Mouse (Mus musculus) ES-E14 (cell line): ENCODE measurements around the gene Srgn. TPM values are rescaled to one million over a fixed set of nuclear protein-coding genes. Genes with fewer than 3 reads are reported as not detected.
"Not testable (repeated sequence)": the region's sequence is repeated elsewhere in the genome, so short reads cannot be mapped to it uniquely, and the experiment has no call there.

Experiments
- DNase-seq: peaks from one replicate; pipeline ENCODE4 v3.0.0-alpha.2; 2013; ENCODE audit warnings: low read depth, low spot score
- H3K27ac ChIP-seq: 2 replicates; pipeline ENCODE4 v1.5.1; 2012; ENCODE audit warnings: low read depth, mild to moderate bottlenecking, low read length, moderate library complexity, mixed read lengths; ENCODE audit not compliant: poor library complexity, insufficient read depth, severe bottlenecking
- H3K36me3 ChIP-seq: 2 replicates; pipeline ENCODE4 v1.6.1; 2012; ENCODE audit warnings: mild to moderate bottlenecking, low read length, moderate library complexity, mixed read lengths; ENCODE audit not compliant: control insufficient read depth, poor library complexity, insufficient read depth, severe bottlenecking
- H3K4me1 ChIP-seq, 2 experiments: fragments of 150-350 bp in 1 of 2; sonication (generic) in 1 of 2; 2 replicates each; pipeline ENCODE4 v1.6.1; 2012; ENCODE audit warnings: low read length in 2 of 2, mild to moderate bottlenecking in 1 of 2, mixed read lengths in 1 of 2; ENCODE audit not compliant: control insufficient read depth in 2 of 2, insufficient read depth in 2 of 2, poor library complexity in 1 of 2
- H3K4me3 ChIP-seq, 2 experiments: fragments of 150-350 bp in 1 of 2; sonication (generic) in 1 of 2; 2 replicates each; pipeline ENCODE4 v1.5.1; 2012; ENCODE audit warnings: low read length in 2 of 2, low read depth in 1 of 2, mild to moderate bottlenecking in 1 of 2, mixed read lengths in 1 of 2; ENCODE audit not compliant: insufficient read depth in 1 of 2, poor library complexity in 1 of 2, severe bottlenecking in 1 of 2
- H3K9ac ChIP-seq: 2 replicates; pipeline ENCODE4 v1.6.1; 2012; ENCODE audit warnings: low read depth, mild to moderate bottlenecking, low read length, mixed read lengths; ENCODE audit not compliant: poor library complexity, insufficient read depth, severe bottlenecking
- H3K9me3 ChIP-seq: fragments of 150-350 bp; sonication (generic); 2 replicates; pipeline ENCODE4 v1.6.1; 2012; ENCODE audit warnings: low read depth, mild to moderate bottlenecking, low read length; ENCODE audit not compliant: control insufficient read depth, insufficient read depth
- CHD2 ChIP-seq: IDR thresholded peaks from 2 replicates; pipeline ENCODE4 v1.6.1; 2014; ENCODE audit warnings: mild to moderate bottlenecking, low read depth, low read length, inconsistent platforms
- HCFC1 ChIP-seq: IDR thresholded peaks from 2 replicates; pipeline ENCODE4 v1.6.1; 2012; ENCODE audit warnings: low read length, inconsistent platforms, borderline replicate concordance; ENCODE audit not compliant: insufficient read depth
- MAFK ChIP-seq: IDR thresholded peaks from 2 replicates; pipeline ENCODE4 v1.6.1; 2014; ENCODE audit warnings: mild to moderate bottlenecking, low read depth, low read length, inconsistent platforms; ENCODE audit not compliant: insufficient read depth
- ZC3H11A ChIP-seq: IDR thresholded peaks from 2 replicates; pipeline ENCODE4 v1.6.1; 2012; ENCODE audit warnings: low read depth, mild to moderate bottlenecking, inconsistent platforms, low read length, borderline replicate concordance
- ZNF384 ChIP-seq: IDR thresholded peaks from 2 replicates; pipeline ENCODE4 v1.6.1; 2012; ENCODE audit warnings: low read depth, low read length, inconsistent platforms
- in situ Hi-C, 2 experiments: fragments of 600-800 bp; cut with MboI; formaldehyde crosslinking; loops; one replicate each; pipeline ENCODE4 v1.15.1; 2025; ENCODE audit warnings: low sequenced_read_pairs in 2 of 2, inconsistent platforms in 1 of 2; ENCODE audit not compliant: unreplicated experiment in 2 of 2
- total RNA-seq: library from RNA; depleted of rRNA; stranded (reverse); fragments of 300-350 nt; gene quantifications from 2 replicates; pipeline ENCODE4 v1.2.3, GENCODE M21; 2012

Srgn gene
- total RNA-seq, 1 experiment = 33.6 TPM

DNA sequence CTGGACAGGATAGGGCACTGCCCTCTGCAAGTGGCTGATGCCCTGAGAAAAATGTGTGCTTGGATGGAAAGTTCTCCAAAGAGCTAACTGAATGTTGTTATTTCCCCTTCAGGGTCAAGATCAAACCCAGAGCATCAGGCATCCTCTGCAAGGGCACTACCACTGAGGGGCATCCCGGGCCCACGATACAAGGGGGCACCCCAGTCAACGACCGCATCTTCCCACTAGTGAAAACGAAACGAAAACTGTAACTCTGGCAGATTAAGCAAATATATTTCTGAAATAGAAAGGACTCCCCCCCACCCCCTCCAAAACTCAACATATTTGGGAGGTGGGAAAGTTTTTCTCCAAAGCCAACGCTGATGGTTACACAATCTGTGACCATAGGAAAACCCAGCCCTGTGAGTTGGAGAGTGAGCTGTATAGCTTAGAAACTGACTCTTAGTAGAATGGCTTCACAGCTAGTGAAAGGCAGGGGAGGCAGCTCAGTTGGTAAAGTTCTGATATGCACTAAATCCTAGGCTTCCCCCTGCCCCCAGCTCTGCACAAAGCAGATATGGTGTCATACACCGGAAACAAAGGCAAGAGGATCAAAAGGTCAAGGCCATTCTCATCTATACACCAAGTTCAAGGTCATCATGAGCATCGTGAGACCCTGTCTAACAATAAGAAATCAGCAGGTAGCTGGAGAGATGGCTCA lies 26.2 kb downstream of the Srgn start:
- Histone ChIP-seq H3K9ac (no peak overlapping the region), H3K27ac (no peak overlapping the region), H3K4me3 (no peak overlapping the region), H3K9me3 (no peaks in the 10 kb centered on the region), H3K36me3 (no peaks in the 10 kb centered on the region), H3K4me1 (no peaks in the 10 kb centered on the region)
- in situ Hi-C loops = no loop called here
- no peak for DNase-seq
- no peak for TF ChIP-seq HCFC1
- no peak for TF ChIP-seq ZNF384
- TF ChIP-seq MAFK = no peak
- no peak for TF ChIP-seq ZC3H11A
- TF ChIP-seq CHD2 = no peak

DNA sequence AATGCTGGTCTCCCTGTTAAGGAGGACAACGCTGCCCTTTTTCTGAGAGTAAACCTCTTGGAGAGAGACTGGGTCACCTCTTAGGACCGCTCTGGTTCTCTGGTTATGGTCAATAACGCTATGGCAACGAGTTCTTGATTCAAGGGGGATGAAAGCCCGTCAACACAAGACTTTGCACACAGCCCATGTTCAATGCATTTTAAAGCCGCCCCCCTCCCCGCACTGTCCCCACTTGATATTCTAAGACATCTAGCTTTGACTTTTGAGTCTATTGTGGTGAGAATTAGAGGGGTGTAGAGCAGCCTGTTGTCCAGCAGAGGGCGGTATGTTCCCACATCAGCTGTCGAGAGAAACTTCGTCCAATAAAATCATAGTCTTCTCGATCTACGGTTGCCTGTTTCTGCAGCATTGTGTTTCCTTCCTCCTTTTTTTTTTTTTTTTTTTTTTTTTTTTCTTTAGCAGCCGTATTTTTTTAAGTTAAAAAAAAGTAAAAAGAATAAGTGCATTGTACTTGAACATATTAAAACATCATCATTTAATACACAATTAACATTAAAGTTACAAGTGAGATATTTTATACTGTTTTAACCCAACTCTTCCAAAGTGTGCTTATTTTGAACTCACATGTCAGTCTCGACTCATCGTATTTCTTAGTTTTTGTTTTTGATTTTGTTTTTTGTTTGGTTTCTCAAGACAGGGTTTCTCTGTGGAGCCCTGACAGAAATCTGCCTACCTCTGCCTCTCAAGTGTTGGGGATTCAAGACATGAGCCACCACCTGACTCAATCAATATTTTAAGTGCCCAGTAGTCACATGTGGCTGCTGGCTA lies 26.9 kb downstream of the Srgn start:
- Histone ChIP-seq H3K4me1 (no peaks in the 10 kb centered on the region), H3K27ac (no peak overlapping the region), H3K36me3 (no peaks in the 10 kb centered on the region), H3K9ac (no peak overlapping the region), H3K4me3 (no peak overlapping the region), H3K9me3 (no peaks in the 10 kb centered on the region)
- TF ChIP-seq CHD2 = no peak
- no peak for TF ChIP-seq MAFK
- peak; percentile 89 for TF ChIP-seq ZNF384
- TF ChIP-seq ZC3H11A = peak; percentile 92
- peak; percentile 66 for DNase-seq
- in situ Hi-C loops = no loop called here

DNA sequence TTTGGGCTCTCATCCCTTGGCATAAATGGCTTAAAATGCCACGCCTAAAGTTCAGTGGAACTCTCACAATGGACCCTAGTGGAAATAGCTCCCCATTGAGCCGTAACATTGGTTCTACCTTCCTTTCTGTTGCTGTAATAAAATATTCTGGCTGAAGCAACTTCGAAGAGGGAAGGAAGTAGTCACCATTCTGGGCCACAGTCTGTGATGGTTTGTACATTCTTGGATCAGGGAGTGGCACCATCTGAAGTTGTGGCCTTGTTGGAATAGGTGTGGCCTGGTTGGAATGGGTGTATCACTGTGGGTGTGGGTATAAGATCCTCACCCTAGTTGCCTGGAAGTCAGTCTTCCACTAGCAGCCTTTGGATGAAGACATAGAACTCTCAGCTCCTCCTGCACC lies 35.6 kb downstream of the Srgn start:
- DNase-seq, H3K36me3 ChIP-seq, H3K4me3 ChIP-seq, H3K27ac ChIP-seq, in situ Hi-C loops, H3K9me3 ChIP-seq, H3K9ac ChIP-seq, H3K4me1 ChIP-seq: not testable (repeated sequence)

DNA sequence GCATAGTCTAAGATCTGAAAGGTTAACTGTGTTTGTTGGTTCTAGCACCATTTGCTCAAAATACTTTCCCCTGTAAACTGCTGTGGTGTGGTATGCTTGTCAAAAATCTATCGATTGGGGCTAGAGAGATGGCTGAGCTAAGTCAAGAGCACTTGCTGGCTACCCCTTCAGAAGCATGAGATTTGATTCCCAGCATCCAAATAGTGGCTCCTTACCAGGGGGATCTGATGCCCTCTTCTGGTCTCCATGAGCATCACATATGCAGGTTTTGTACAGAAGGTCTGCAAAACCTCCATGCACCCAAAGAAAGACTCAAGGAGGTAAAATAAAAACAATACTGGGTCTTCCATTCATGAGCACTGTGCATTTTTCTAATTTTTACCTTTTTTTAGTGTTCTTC lies 39.0 kb downstream of the Srgn start:
- in situ Hi-C loops = no loop called here
- TF ChIP-seq ZNF384 (no peak), HCFC1 (no peak), ZC3H11A (no peak; the same call in 1 of the 2 replicates), MAFK (no peak), CHD2 (no peak)
- no peak overlapping the region for H3K4me3 ChIP-seq
- H3K9me3 ChIP-seq = no peaks in the 10 kb centered on the region
- DNase-seq = no peak
- H3K4me1 ChIP-seq = peaks cover 0 to 2% of the 10 kb centered on the region in 2 experiments; a peak in 3 of 4 replicates
- no peaks in the 10 kb centered on the region for H3K36me3 ChIP-seq
- H3K27ac ChIP-seq = no peak overlapping the region
- no peak overlapping the region for H3K9ac ChIP-seq
